Mouse (Mus musculus): ENCODE data around the gene Vmn1r188. TPM values are rescaled to one million over a fixed set of nuclear protein-coding genes. Genes with fewer than 3 reads are reported as not detected.
A peak's percentile ranks its signal among the peaks of the same experiment; 100 is the strongest.
"Not testable (repeated sequence)": the region's sequence is repeated elsewhere in the genome, so short reads cannot be mapped to it uniquely, and the experiment has no call there.

Gene Vmn1r188
- polyA plus RNA-seq (2016; fragmentation: Nextera tagmentation; extraction: Ambion mirVana), result not detected in 2 replicates

GRCm38 (mm10) chr13:22084140-22084539, at the start of gene Vmn1r188:
Gene Vmn1r188 (plus strand): TSS chr13:22084440.
- not testable (repeated sequence) for H3K9me3 ChIP-seq (replicated peaks); H3K4me1 ChIP-seq (replicated peaks); H3K27ac ChIP-seq (ENCODE audit: poor library complexity, severe bottlenecking); H3K9ac ChIP-seq; ATAC-seq (ENCODE audit: insufficient number of reproducible peaks, low FRiP score); H3K27me3 ChIP-seq (replicated peaks); H3K36me3 ChIP-seq; H3K4me2 ChIP-seq; H3K4me3 ChIP-seq
- 69% methylated on average over 1 of the region's 1 CpGs for whole genome bisulfite sequencing

- under 1% methylated on average over 14 of the region's 14 CpGs for WGBS
- Histone ChIP-seq H3K4me3 (peak overlapping the region; percentile 48), H3K9me3 (replicated peaks) (no peaks in the 10 kb centered on the region), H3K27ac (ENCODE audit: poor library complexity, severe bottlenecking) (peak overlapping the region; percentile 77), H3K4me2 (peak overlapping the region; percentile 70), H3K27me3 (replicated peaks) (no peaks in the 10 kb centered on the region), H3K9ac (peak overlapping the region; percentile 76), H3K4me1 (replicated peaks) (peaks cover 18% of the 10 kb centered on the region), H3K36me3 (no peaks in the 10 kb centered on the region)
- ATAC-seq (ENCODE audit: insufficient number of reproducible peaks, low FRiP score), result peak; percentile 43
These were observed 49.6 kb upstream of the Vmn1r188 start for GRCm38 (mm10) chr13:22034443-22035266.

GRCm38 (mm10) chr13:22035267-22036148, 48.7 kb upstream of the Vmn1r188 start, which contains the start of the genes Hist1h2ah and Hist1h2bk:
Gene Hist1h2ah (minus strand): TSS chr13:22035568.
Gene Hist1h2bk (plus strand): TSS chr13:22035870.
- Histone ChIP-seq H3K9ac (peak within 1 kb of the TSS; percentile 76), H3K27ac (ENCODE audit: poor library complexity, severe bottlenecking) (peak within 1 kb of the TSS; percentile 78), H3K4me3 (peak within 1 kb of the TSS; percentile 50), H3K4me2 (peak within 1 kb of the TSS; percentile 70), H3K4me1 (replicated peaks) (peaks cover 23% of the 10 kb centered on the region)
- not testable (repeated sequence) for H3K27me3 ChIP-seq (replicated peaks); H3K36me3 ChIP-seq; H3K9me3 ChIP-seq (replicated peaks)
- ATAC-seq (ENCODE audit: insufficient number of reproducible peaks, low FRiP score), result peak; percentile 96
- under 1% methylated on average over 29 of the region's 69 CpGs for WGBS

- no peaks in the 10 kb centered on the region for H3K27me3 ChIP-seq (replicated peaks)
- peak overlapping the region; percentile 68 for H3K9ac ChIP-seq
- H3K4me1 ChIP-seq (replicated peaks), result peaks cover 27% of the 10 kb centered on the region
- no peaks in the 10 kb centered on the region for H3K9me3 ChIP-seq (replicated peaks)
- H3K27ac ChIP-seq (ENCODE audit: poor library complexity, severe bottlenecking), result peak overlapping the region; percentile 78
- WGBS, result 7% methylated on average over 22 of the region's 23 CpGs
- peak overlapping the region; percentile 37 for H3K4me3 ChIP-seq
- H3K4me2 ChIP-seq, result peak overlapping the region; percentile 70
- ATAC-seq (ENCODE audit: insufficient number of reproducible peaks, low FRiP score), result peak; percentile 34
- no peaks in the 10 kb centered on the region for H3K36me3 ChIP-seq
These were observed 47.9 kb upstream of the Vmn1r188 start for GRCm38 (mm10) chr13:22036149-22036956.

- H3K9ac ChIP-seq, result peak overlapping the region; percentile 68
- H3K4me1 ChIP-seq (replicated peaks), result peaks cover 28% of the 10 kb centered on the region
- H3K4me3 ChIP-seq, result peak overlapping the region; percentile 37
- H3K9me3 ChIP-seq (replicated peaks), result no peaks in the 10 kb centered on the region
- peak overlapping the region; percentile 70 for H3K4me2 ChIP-seq
- peak overlapping the region; percentile 78 for H3K27ac ChIP-seq (ENCODE audit: poor library complexity, severe bottlenecking)
- H3K36me3 ChIP-seq, result no peaks in the 10 kb centered on the region
- 65% methylated on average over 3 of the region's 3 CpGs for WGBS
- no peaks in the 10 kb centered on the region for H3K27me3 ChIP-seq (replicated peaks)
- no peak for ATAC-seq (ENCODE audit: insufficient number of reproducible peaks, low FRiP score)
These were observed 47.3 kb upstream of the Vmn1r188 start for GRCm38 (mm10) chr13:22036986-22037385.

GRCm38 (mm10) chr13:22037415-22037814, 46.8 kb upstream of the Vmn1r188 start:
- Histone ChIP-seq H3K36me3 (no peaks in the 10 kb centered on the region), H3K27ac (ENCODE audit: poor library complexity, severe bottlenecking) (no peak overlapping the region), H3K4me2 (0 out of 2 replicates have a peak overlapping the region, but pooled peaks have one; percentile 4), H3K4me1 (replicated peaks) (peaks cover 32% of the 10 kb centered on the region), H3K27me3 (replicated peaks) (no peaks in the 10 kb centered on the region), H3K9ac (no peak overlapping the region), H3K4me3 (no peak overlapping the region), H3K9me3 (replicated peaks) (no peaks in the 10 kb centered on the region)
- WGBS, result 73% methylated on average over 2 of the region's 2 CpGs
- no peak for ATAC-seq (ENCODE audit: insufficient number of reproducible peaks, low FRiP score)

GRCm38 (mm10) chr13:22039364-22039763, 44.9 kb upstream of the Vmn1r188 start:
- H3K4me3 ChIP-seq, result no peak overlapping the region
- no peak for ATAC-seq (ENCODE audit: insufficient number of reproducible peaks, low FRiP score)
- WGBS, result 65% methylated on average over 5 of the region's 5 CpGs
- no peak overlapping the region for H3K4me2 ChIP-seq
- no peaks in the 10 kb centered on the region for H3K27me3 ChIP-seq (replicated peaks)
- H3K27ac ChIP-seq (ENCODE audit: poor library complexity, severe bottlenecking), result no peak overlapping the region
- H3K4me1 ChIP-seq (replicated peaks), result peaks cover 26% of the 10 kb centered on the region
- no peak overlapping the region for H3K9ac ChIP-seq
- H3K36me3 ChIP-seq, result no peaks in the 10 kb centered on the region
- H3K9me3 ChIP-seq (replicated peaks), result no peaks in the 10 kb centered on the region

- H3K27ac ChIP-seq (ENCODE audit: poor library complexity, severe bottlenecking), result peak overlapping the region; percentile 88
- ATAC-seq (ENCODE audit: insufficient number of reproducible peaks, low FRiP score), result no peak
- 9% methylated on average over 2 of the region's 2 CpGs for WGBS
- no peaks in the 10 kb centered on the region for H3K27me3 ChIP-seq (replicated peaks)
- H3K36me3 ChIP-seq, result no peaks in the 10 kb centered on the region
- peaks cover 21% of the 10 kb centered on the region for H3K4me1 ChIP-seq (replicated peaks)
- no peaks in the 10 kb centered on the region for H3K9me3 ChIP-seq (replicated peaks)
- H3K4me2 ChIP-seq, result peak overlapping the region; percentile 92
- peak overlapping the region; percentile 54 for H3K4me3 ChIP-seq
- 0 out of 2 replicates have a peak overlapping the region, but pooled peaks have one; percentile 70 for H3K9ac ChIP-seq
These were observed 44.2 kb upstream of the Vmn1r188 start for GRCm38 (mm10) chr13:22039951-22040463.

GRCm38 (mm10) chr13:22040464-22041141, 43.6 kb upstream of the Vmn1r188 start:
- Histone ChIP-seq H3K27me3 (replicated peaks) (no peaks in the 10 kb centered on the region), H3K27ac (ENCODE audit: poor library complexity, severe bottlenecking) (peak overlapping the region; percentile 88), H3K9ac (peak overlapping the region; percentile 70), H3K4me1 (replicated peaks) (peaks cover 21% of the 10 kb centered on the region), H3K4me3 (peak overlapping the region; percentile 54), H3K9me3 (replicated peaks) (no peaks in the 10 kb centered on the region), H3K4me2 (peak overlapping the region; percentile 92), H3K36me3 (no peaks in the 10 kb centered on the region)
- whole genome bisulfite sequencing, result under 1% methylated on average over 24 of the region's 24 CpGs
- peak; percentile 4; the same call in 1 of the 2 replicates for ATAC-seq (ENCODE audit: insufficient number of reproducible peaks, low FRiP score)

- peak within 1 kb of the TSS; percentile 92 for H3K4me2 ChIP-seq
- not testable (repeated sequence) for H3K27me3 ChIP-seq (replicated peaks); H3K36me3 ChIP-seq; H3K9me3 ChIP-seq (replicated peaks)
- peak within 1 kb of the TSS; percentile 93 for H3K27ac ChIP-seq (ENCODE audit: poor library complexity, severe bottlenecking)
- H3K4me1 ChIP-seq (replicated peaks), result peaks cover 21% of the 10 kb centered on the region
- peak within 1 kb of the TSS; percentile 72 for H3K9ac ChIP-seq
- peak; percentile 75 for ATAC-seq (ENCODE audit: insufficient number of reproducible peaks, low FRiP score)
- under 1% methylated on average over 27 of the region's 27 CpGs for WGBS
- peak within 1 kb of the TSS; percentile 54 for H3K4me3 ChIP-seq
These were observed 43.1 kb upstream of the Vmn1r188 start, which contains the start of gene Hist1h4i for GRCm38 (mm10) chr13:22041142-22041536. Gene Hist1h4i (minus strand): TSS chr13:22041362.

Data from heart, embryonic 12.5 days (tissue).